Mouse (Mus musculus): ENCODE results near the gene Ahsg. TPM values are rescaled to one million over a fixed set of nuclear protein-coding genes. Genes with fewer than 3 reads are reported as not detected.
"Not testable (repeated sequence)": the region's sequence is repeated elsewhere in the genome, so short reads cannot be mapped to it uniquely, and the experiment has no call there.

Ahsg gene
- total RNA-seq, 2 experiments from 2014 or later, result 9.1 to 10.1 TPM

GRCm38 (mm10) chr16:22931431-22932200 is 40.5 kb downstream of the Ahsg start:
- intact Hi-C loops (cut with DNase I), result no loop called here
- no peak for DNase-seq

GRCm38 (mm10) chr16:22937631-22938030 is 46.6 kb downstream of the Ahsg start:
- intact Hi-C loops (cut with DNase I), result no loop called here
- DNase-seq, result no peak

DNA sequence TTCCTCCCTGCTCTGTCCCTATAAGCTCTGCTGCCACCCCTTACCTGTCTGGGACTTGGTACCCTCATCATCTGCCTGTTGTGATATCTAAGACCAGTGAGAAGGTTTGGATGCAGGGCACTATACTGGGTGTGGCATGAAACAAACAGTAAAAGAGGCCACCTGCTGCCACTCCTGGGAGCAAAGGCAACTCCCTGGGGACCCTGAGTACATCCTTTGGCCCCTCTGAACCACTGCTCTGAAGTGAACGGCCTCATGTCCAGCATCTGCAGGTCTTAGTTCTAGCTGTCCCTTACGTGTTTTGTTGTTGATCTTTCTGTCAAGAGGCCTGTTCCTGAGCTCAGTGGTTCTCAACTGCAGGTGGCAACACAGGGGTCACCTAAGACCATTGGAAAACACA is 47.5 kb downstream of the Ahsg start:
- intact Hi-C loops (cut with DNase I), result no loop called here
- DNase-seq, result no peak

DNA sequence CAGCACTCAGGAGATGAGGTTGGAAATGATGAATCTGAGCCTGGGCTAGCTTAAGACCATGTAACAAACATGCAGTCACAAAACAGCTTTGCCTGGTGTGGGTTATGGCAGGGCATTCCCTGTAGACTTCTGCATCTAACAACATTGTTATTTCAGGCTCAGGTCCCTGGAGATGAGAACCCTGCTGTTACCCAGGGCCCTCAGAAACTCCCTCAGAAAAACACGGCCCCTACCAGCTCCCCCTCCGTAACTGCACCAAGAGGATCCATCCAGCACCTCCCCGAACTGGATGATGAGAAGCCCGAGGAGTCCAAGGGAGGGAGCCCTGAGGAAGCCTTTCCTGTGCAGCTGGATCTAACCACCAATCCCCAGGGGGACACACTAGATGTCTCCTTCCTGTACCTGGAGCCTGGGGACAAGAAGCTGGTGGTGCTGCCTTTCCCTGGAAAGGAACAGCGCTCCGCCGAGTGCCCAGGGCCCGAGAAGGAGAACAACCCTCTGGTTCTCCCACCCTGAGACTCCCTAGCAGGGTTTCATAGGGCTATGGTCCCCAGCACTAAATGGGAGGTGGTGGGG is 48.1 kb downstream of the Ahsg start:
- intact Hi-C loops (cut with DNase I), result no loop called here
- no peak for DNase-seq

- intact Hi-C loops (cut with DNase I); DNase-seq: not testable (repeated sequence)
These were observed 50.9 kb downstream of the Ahsg start for GRCm38 (mm10) chr16:22941825-22942476.

- intact Hi-C loops (cut with DNase I), result no loop called here
- DNase-seq, result no peak
These were observed 56.3 kb downstream of the Ahsg start for GRCm38 (mm10) chr16:22947371-22947770.

Other genes with a start within 250 kb of the Ahsg start
- gene Dgkg, start 234.1 kb upstream of the Ahsg start, total RNA-seq (2021), result under 1 TPM; 0.41 to 0.42 TPM
- gene Crygs, start 79.7 kb upstream of the Ahsg start, total RNA-seq (2021), result not detected
- 10 to 100 TPM; 10.9 to 11.2 TPM for gene Tbccd1, start 33.6 kb upstream of the Ahsg start, total RNA-seq (2021)
- gene Dnajb11, start 33.4 kb upstream of the Ahsg start, total RNA-seq (2021), result 10 to 100 TPM; 54.0 to 62.9 TPM
- under 1 TPM; 0.28 to 0.35 TPM for gene Fetub, start 27.1 kb downstream of the Ahsg start, total RNA-seq (2021)
- gene Hrg, start 59.8 kb downstream of the Ahsg start, total RNA-seq (2021), result not detected
- gene Kng2, start 138.2 kb downstream of the Ahsg start, total RNA-seq (2021), result not detected
- gene Kng1, start 166.6 kb downstream of the Ahsg start, total RNA-seq (2021), result not detected
- 100 to 1,000 TPM; 379 to 387 TPM for gene Eif4a2, start 216.2 kb downstream of the Ahsg start, total RNA-seq (2021)
- 1 to 10 TPM; 5.7 to 7.2 TPM for gene Rfc4, start 236.5 kb downstream of the Ahsg start, total RNA-seq (2021)